Mouse (Mus musculus): ENCODE data around the gene Cadm1. TPM values are rescaled to one million over a fixed set of nuclear protein-coding genes. Genes with fewer than 3 reads are reported as not detected.
A peak's percentile ranks its signal among the peaks of the same experiment; 100 is the strongest.

The Cadm1 gene
- polyA plus RNA-seq, 1 experiment = 7.9 TPM

DNA sequence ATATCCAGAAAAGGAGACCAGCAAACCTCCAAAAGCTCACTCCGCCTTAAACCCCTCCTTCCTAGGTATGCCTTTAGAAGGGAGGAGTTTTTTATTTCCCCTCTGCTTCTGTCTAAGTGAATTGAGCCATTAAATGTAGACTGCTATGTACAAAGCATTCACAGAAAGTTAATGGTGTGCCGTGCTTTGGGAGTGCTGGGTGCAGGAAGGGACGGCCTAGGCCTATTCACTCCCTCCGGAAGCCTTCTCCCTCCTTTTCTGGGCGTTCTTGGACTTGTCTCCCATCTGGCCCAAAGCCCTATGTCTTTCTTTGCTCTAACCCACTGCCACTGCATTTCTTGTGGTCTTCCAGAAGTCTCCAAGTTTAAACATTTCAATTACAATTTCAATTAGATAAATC is 268.5 kb downstream of the Cadm1 start:
- WGBS = 94% methylated on average over 5 of the region's 5 CpGs
- no peaks in the 10 kb centered on the region for H3K4me1 ChIP-seq (replicated peaks; ENCODE audit: control insufficient read depth, insufficient read depth, low read length)

GRCm38 (mm10) chr9:47801242-47801641 is 271.3 kb downstream of the Cadm1 start:
- DNase-seq = no peak
- no peaks in the 10 kb centered on the region for H3K27me3 ChIP-seq (ENCODE audit: control insufficient read depth, insufficient read depth, low read length)
- TF ChIP-seq CTCF (IDR thresholded peaks at IDR 0.05; ENCODE audit: borderline replicate concordance, control insufficient read depth, extremely low read depth, insufficient read depth, low read length, poor library complexity) (no peak), POLR2A (IDR thresholded peaks at IDR 0.05; ENCODE audit: control insufficient read depth, extremely low read depth, insufficient read depth, low read length, poor library complexity) (no peak)
- H3K4me1 ChIP-seq (replicated peaks; ENCODE audit: control insufficient read depth, insufficient read depth, low read length) = no peaks in the 10 kb centered on the region
- no peak overlapping the region for H3K4me3 ChIP-seq (ENCODE audit: control insufficient read depth, insufficient read depth, low read length)
- WGBS = 93% methylated on average over 4 of the region's 4 CpGs
- H3K27ac ChIP-seq (ENCODE audit: control insufficient read depth, insufficient read depth, low read length) = no peak overlapping the region
- no peaks in the 10 kb centered on the region for H3K36me3 ChIP-seq (ENCODE audit: control insufficient read depth, insufficient read depth, low read length)

More for the DNA sequence above, 268.5 kb downstream of the Cadm1 start:
- H3K27me3 ChIP-seq (ENCODE audit: control insufficient read depth, insufficient read depth, low read length) = no peaks in the 10 kb centered on the region
- no peak overlapping the region for H3K4me3 ChIP-seq (ENCODE audit: control insufficient read depth, insufficient read depth, low read length)
- no peak overlapping the region for H3K27ac ChIP-seq (ENCODE audit: control insufficient read depth, insufficient read depth, low read length)
- no peak for DNase-seq
- TF ChIP-seq CTCF (IDR thresholded peaks at IDR 0.05; ENCODE audit: borderline replicate concordance, control insufficient read depth, extremely low read depth, insufficient read depth, low read length, poor library complexity) (no peak), POLR2A (IDR thresholded peaks at IDR 0.05; ENCODE audit: control insufficient read depth, extremely low read depth, insufficient read depth, low read length, poor library complexity) (no peak)
- H3K36me3 ChIP-seq (ENCODE audit: control insufficient read depth, insufficient read depth, low read length) = no peaks in the 10 kb centered on the region

- WGBS = 95% methylated on average over 4 of the region's 4 CpGs
- Histone ChIP-seq H3K36me3 (ENCODE audit: control insufficient read depth, insufficient read depth, low read length) (no peaks in the 10 kb centered on the region), H3K4me1 (replicated peaks; ENCODE audit: control insufficient read depth, insufficient read depth, low read length) (no peaks in the 10 kb centered on the region), H3K27ac (ENCODE audit: control insufficient read depth, insufficient read depth, low read length) (no peak overlapping the region), H3K4me3 (ENCODE audit: control insufficient read depth, insufficient read depth, low read length) (no peak overlapping the region), H3K27me3 (ENCODE audit: control insufficient read depth, insufficient read depth, low read length) (no peaks in the 10 kb centered on the region)
- no peak for TF ChIP-seq CTCF (IDR thresholded peaks at IDR 0.05; ENCODE audit: borderline replicate concordance, control insufficient read depth, extremely low read depth, insufficient read depth, low read length, poor library complexity)
- no peak for TF ChIP-seq POLR2A (IDR thresholded peaks at IDR 0.05; ENCODE audit: control insufficient read depth, extremely low read depth, insufficient read depth, low read length, poor library complexity)
- DNase-seq = no peak
Observed at GRCm38 (mm10) chr9:47802527-47802926, 272.6 kb downstream of the Cadm1 start.

GRCm38 (mm10) chr9:47803531-47804105 is 273.6 kb downstream of the Cadm1 start:
- H3K4me3 ChIP-seq (ENCODE audit: control insufficient read depth, insufficient read depth, low read length) = no peak overlapping the region
- H3K36me3 ChIP-seq (ENCODE audit: control insufficient read depth, insufficient read depth, low read length) = no peaks in the 10 kb centered on the region
- 88% methylated on average over 13 of the region's 13 CpGs for WGBS
- H3K27ac ChIP-seq (ENCODE audit: control insufficient read depth, insufficient read depth, low read length) = no peak overlapping the region
- H3K27me3 ChIP-seq (ENCODE audit: control insufficient read depth, insufficient read depth, low read length) = no peaks in the 10 kb centered on the region
- no peaks in the 10 kb centered on the region for H3K4me1 ChIP-seq (replicated peaks; ENCODE audit: control insufficient read depth, insufficient read depth, low read length)
- DNase-seq = no peak
- no peak for TF ChIP-seq CTCF (IDR thresholded peaks at IDR 0.05; ENCODE audit: borderline replicate concordance, control insufficient read depth, extremely low read depth, insufficient read depth, low read length, poor library complexity)
- no peak for TF ChIP-seq POLR2A (IDR thresholded peaks at IDR 0.05; ENCODE audit: control insufficient read depth, extremely low read depth, insufficient read depth, low read length, poor library complexity)

GRCm38 (mm10) chr9:47805658-47806057 is 275.7 kb downstream of the Cadm1 start:
- WGBS = 86% methylated on average over 7 of the region's 7 CpGs
- H3K36me3 ChIP-seq (ENCODE audit: control insufficient read depth, insufficient read depth, low read length) = no peaks in the 10 kb centered on the region
- H3K4me3 ChIP-seq (ENCODE audit: control insufficient read depth, insufficient read depth, low read length) = no peak overlapping the region
- H3K4me1 ChIP-seq (replicated peaks; ENCODE audit: control insufficient read depth, insufficient read depth, low read length) = no peaks in the 10 kb centered on the region
- TF ChIP-seq POLR2A (IDR thresholded peaks at IDR 0.05; ENCODE audit: control insufficient read depth, extremely low read depth, insufficient read depth, low read length, poor library complexity) = no peak
- no peak for TF ChIP-seq CTCF (IDR thresholded peaks at IDR 0.05; ENCODE audit: borderline replicate concordance, control insufficient read depth, extremely low read depth, insufficient read depth, low read length, poor library complexity)
- H3K27me3 ChIP-seq (ENCODE audit: control insufficient read depth, insufficient read depth, low read length) = no peaks in the 10 kb centered on the region
- no peak for DNase-seq
- H3K27ac ChIP-seq (ENCODE audit: control insufficient read depth, insufficient read depth, low read length) = no peak overlapping the region

- Histone ChIP-seq H3K27me3 (ENCODE audit: control insufficient read depth, insufficient read depth, low read length) (no peaks in the 10 kb centered on the region), H3K4me1 (replicated peaks; ENCODE audit: control insufficient read depth, insufficient read depth, low read length) (no peaks in the 10 kb centered on the region), H3K4me3 (ENCODE audit: control insufficient read depth, insufficient read depth, low read length) (no peak overlapping the region), H3K36me3 (ENCODE audit: control insufficient read depth, insufficient read depth, low read length) (no peaks in the 10 kb centered on the region), H3K27ac (ENCODE audit: control insufficient read depth, insufficient read depth, low read length) (no peak overlapping the region)
- no peak for DNase-seq
- TF ChIP-seq POLR2A (IDR thresholded peaks at IDR 0.05; ENCODE audit: control insufficient read depth, extremely low read depth, insufficient read depth, low read length, poor library complexity) = no peak
- no peak for TF ChIP-seq CTCF (IDR thresholded peaks at IDR 0.05; ENCODE audit: borderline replicate concordance, control insufficient read depth, extremely low read depth, insufficient read depth, low read length, poor library complexity)
- WGBS = 95% methylated on average over 4 of the region's 4 CpGs
Observed at GRCm38 (mm10) chr9:47825668-47826067, 295.7 kb downstream of the Cadm1 start.

DNA sequence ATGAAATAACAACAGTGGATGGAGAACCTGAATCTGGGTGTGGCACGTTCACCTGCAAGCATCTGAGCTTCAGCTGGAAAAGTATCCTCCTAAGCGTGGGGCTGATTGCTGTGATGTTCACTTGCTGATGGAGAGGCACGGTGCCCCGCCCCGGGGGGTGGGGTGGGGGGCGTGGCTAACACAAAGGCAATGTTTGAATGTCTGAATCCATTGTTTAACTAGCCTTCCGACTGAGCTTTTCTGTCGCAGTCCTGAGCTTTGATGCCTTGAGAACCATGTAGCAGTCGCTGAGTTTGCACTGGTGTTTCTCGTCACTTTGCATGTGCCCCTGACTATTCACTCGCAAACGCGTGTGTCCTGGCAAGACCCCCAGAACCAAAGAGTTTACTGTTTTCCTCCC is 298.8 kb downstream of the Cadm1 start:
- no peak overlapping the region for H3K27ac ChIP-seq (ENCODE audit: control insufficient read depth, insufficient read depth, low read length)
- H3K27me3 ChIP-seq (ENCODE audit: control insufficient read depth, insufficient read depth, low read length) = no peaks in the 10 kb centered on the region
- WGBS = 26% methylated on average over 13 of the region's 13 CpGs
- no peak overlapping the region for H3K4me3 ChIP-seq (ENCODE audit: control insufficient read depth, insufficient read depth, low read length)
- TF ChIP-seq CTCF (IDR thresholded peaks at IDR 0.05; ENCODE audit: borderline replicate concordance, control insufficient read depth, extremely low read depth, insufficient read depth, low read length, poor library complexity) (no peak), POLR2A (IDR thresholded peaks at IDR 0.05; ENCODE audit: control insufficient read depth, extremely low read depth, insufficient read depth, low read length, poor library complexity) (no peak)
- no peaks in the 10 kb centered on the region for H3K36me3 ChIP-seq (ENCODE audit: control insufficient read depth, insufficient read depth, low read length)
- DNase-seq = peak; percentile 6
- no peaks in the 10 kb centered on the region for H3K4me1 ChIP-seq (replicated peaks; ENCODE audit: control insufficient read depth, insufficient read depth, low read length)

Data from thymus, adult 2 months (tissue).